In the genomic region with DNA sequence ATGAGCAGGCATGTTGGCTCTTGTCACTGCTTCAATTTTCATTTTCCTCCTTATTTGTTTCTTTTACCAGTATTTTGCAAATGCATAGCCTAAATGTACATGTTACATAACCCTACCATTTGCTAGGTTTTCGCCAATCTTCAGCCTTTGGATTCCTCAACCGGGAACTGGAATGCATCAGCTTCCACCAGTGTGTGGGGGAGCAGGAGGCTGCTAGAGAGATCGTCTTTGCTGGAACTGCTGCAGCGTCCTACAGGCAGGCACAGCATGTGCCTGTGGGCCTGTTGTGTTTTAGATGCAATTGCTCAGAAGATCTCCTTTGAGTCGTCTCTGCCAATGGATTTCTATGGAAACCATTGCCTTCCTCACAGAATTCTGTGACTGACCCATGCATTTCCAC, we compare ENCODE assay signal across 12 mouse cellular contexts.
"Had no signal": no experiment of that assay in that cellular context is flagged by ENCODE, and none has a peak within 500 bp of the region (broad histone marks: within the 10 kb centered on the region; RNA-seq: fewer than 3 reads in every experiment).

No protein-coding gene starts in this region.

- DNase-seq: kidney, adult 18-20 months; kidney, adult 9 months; kidney, postnatal 14 days; kidney, postnatal 4 days; liver, embryonic 13.5 days; lung, adult 2 months; lung, postnatal 14 days; spleen, adult 18-20 months; thymus, adult 18-20 months; thymus, postnatal 36 days had no signal

- ATAC-seq: intestine, embryonic 16.5 days; midbrain, embryonic 15.5 days had no signal
